Mouse (Mus musculus) frontal cortex, postnatal 10 days (tissue): ENCODE data around the gene Crhbp.
A peak's percentile ranks its signal among the peaks of the same experiment; 100 is the strongest.

Experiments
- DNase-seq, 2 experiments: peaks; one replicate each; pipeline ENCODE4 v3.0.0; 2022; ENCODE audit warnings: low spot score in 2 of 2, mixed read lengths in 1 of 2

The Crhbp gene

DNA sequence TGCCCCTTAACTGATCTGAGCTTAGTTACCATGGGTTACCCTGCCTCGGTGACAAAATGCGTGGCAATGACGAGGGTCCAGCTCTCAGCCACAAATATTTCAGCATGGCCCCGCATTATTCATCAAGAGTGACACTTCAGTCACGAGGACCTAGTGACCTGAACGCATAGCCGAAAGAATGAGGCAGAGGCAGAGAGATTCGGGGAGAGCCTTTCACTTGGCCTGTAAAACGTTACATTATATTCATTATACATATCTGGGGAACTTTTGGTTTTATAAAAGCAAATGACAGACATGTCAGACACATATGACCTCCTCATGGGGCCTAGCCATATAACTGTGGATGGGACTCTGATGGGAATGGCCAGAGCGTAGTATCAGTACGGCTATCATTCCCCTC is at the start of gene Crhbp:
TSS of gene Crhbp (minus strand) at position 101 of the 400 bp plus-strand sequence.
- no peak for DNase-seq

DNA sequence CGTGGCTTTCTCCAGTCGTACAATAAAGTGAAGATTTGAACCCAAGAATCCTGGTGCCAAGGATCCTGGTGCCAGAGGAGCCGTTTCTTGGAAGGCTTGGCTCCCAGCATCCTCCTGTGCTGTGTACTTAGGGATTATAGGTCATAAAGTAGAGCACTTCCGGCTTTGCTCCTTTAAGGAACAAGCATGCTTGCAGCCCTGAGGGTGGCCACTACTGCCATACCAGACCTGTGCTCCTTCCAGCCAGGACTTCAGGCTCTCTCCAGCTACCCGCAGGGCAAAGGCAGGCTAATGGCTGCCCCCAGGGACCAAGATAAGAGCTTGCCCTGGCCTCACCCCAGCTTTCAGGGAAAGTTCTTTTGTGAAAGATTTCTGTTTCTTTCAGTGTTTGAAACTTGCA is 48.6 kb upstream of the Crhbp start:
- no peak for DNase-seq

DNA sequence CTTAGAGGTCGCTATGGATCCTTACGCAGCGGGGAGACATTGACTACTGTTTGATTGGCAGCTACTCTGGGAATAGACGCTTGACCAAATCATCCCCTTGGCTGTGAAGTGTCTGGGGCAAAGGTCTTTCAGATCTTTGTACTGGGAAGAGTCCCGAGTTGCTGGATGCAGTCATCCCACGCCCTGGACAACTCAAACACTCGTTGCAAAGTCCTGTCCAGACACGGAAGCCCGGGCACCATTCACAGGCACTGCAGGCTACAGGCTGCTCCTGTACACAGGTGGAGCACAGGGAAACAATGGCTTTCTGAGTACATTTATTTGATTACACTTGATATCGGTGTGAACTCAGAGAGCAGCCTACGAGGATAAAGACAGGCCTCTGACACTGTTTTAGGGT is 46.6 kb upstream of the Crhbp start:
- DNase-seq = no peak

DNA sequence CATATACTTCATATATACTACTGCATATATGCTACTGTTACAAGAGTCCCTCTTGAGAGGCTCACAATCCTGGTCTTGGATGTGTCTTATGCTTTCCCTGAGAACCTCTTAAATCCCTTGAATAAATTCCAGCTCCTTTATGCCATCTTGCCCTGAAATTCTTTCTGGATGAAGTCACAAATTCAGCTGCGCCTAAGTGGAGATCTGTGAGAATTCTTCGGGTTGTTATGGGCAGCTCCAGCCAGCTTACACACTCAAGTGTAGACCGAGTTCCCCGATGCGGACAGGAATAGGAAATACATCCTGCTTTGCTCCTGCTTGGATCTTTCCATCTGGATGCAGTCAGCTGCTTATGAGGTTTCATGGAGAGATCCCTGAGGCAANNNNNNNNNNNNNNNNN is 39.9 kb upstream of the Crhbp start:
- DNase-seq = no peak

DNA sequence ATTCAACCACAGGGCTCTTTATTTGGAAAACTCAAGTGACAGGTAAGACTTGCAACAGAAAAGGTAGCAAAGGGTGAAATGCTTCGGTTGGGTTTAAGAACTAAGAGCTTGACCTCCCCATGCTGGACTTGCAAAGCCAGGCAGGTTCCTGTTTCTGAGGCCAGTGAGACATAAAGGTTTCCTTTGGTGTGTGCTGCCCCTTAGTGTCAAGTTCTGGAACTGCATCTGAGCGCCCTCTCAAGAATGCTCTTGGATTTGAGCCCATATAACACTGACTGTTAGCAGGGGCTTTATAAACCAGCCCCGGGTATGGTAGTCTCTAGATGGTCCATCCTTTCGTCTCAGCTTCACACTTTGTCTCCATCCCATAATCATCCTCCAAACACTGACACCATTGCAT is 36.7 kb upstream of the Crhbp start:
- DNase-seq = peak; percentile 34 to 71

DNA sequence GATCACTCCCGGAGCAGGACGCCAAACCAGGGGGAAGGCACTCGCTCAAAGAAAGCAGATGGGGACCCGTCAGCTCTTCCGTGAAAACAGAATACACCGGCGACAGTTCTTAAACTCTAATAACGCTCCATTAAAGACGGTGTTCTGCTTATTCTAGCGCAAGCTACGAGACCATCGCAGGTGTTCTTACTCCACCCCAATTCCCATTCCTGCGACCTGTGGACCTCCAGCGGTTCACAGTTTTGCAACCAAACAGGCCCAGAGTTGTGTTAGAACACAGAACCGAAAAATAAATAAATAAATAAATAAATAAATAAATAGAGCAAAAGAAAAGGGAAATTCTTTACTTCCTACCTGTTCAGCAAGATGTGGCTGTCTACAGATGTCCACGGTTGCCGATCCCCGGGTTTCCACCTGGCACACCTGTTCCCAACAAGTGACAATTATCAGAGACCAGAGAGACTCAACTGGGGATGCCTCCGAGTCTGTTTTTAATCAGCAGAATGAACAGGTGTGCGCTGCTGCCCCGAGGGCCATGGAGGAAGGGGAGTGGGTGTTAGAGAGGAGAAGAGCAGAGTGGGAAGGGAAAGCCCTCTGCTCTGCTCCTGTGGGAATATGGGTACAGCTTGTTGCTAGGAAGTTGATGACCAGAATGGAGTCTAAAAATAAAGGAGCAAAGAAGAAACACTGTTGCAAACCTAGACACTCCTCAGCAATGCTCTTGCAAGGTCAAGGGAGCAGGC is 34.1 kb upstream of the Crhbp start, which contains the start of gene S100z:
TSS of gene S100z (minus strand) at position 51 of the 743 bp plus-strand sequence.
- DNase-seq = no peak

DNA sequence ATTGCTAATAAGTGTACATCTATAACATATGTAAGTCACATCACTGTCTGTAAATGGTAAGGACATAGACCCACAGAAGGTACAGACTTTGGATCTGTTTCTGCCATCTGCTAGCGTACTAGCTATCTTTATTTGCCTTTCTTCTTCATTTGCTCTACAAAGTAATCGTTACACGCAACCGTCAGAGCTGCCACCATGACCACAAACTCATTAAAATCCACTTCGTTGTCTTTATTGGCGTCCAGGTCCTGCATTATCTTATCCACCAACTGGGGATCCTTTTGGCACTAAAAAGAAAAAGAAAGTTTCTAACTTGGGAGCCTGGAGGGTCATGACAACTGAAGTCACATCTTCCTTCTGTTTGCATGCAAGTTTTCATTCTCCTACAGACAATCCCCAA is 32.4 kb upstream of the Crhbp start:
- DNase-seq = no peak

DNA sequence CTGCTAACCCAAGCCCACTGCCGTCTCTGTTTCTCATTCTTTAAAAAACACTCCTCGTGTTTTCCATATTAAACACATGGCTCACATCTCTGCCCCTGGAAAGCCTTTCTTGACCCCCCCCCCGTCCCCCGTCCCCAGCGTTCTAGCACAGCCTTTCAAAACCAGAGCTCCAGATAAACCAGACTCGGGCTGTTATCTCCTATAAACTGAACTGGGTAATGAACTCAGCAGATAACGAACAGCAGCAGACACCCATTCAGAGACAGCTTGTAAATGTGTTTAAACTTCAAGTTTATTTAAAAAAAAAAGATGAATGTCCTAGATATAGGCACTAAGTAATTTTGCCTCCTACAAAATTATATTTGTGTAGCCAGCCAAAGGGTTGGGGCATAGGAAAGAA is 30.4 kb upstream of the Crhbp start:
- no peak for DNase-seq

DNA sequence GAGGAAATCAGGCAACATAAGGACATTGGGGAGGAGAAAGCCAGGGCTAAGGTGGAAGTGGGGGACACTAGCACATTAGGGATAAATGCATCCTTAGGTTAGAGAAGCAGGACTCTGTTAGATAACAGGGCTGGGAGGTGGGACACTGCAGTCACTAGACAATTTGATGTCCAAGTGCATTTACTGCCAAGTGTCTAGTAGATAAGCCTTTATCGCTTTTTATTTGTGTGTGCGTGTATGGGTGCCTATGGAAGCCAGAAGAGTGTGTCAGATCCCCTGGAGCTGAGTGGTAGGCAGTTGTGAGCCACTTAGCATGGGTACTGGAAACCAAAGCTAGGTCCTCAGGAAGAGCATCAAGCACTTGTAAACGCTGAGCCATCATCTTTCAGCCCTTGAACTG is 29.6 kb upstream of the Crhbp start:
- no peak for DNase-seq

DNA sequence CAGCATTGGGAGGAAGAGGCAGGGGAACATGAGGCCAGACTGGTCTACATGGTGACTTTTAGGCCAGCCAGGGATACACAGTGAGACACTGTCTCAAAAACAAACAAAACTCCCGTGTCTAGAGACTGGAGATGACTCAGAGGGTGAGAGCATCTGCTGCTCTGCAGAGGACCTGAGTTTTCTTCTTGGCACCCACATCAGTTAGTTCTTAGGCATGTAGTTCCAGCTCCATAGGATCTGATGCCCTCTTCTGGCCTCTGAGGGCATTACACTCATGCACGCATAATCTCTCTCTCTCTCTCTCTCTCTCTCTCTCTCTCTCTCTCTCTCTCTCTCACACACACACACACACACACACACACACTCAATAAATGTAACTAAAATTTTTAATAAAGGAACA is 26.2 kb upstream of the Crhbp start:
- no peak for DNase-seq

DNA sequence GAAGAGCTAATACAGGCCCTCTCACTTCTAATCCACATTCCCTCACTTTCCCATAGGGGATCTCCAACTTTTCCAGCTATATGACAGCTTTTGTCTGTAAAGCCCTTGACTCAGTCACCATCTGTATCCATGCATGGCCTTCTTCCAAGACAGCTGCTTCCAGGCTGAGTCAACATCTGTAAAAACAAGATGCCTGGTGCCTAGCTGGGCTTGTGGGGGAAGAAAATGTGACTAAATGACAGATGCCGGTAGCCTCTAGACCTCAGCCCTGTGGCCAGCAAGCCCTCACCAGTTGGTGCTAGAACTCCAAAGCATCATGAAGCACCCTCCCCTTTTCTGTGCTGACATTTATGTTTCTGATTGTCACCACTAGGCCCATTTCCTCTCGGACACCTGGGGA is 6.8 kb upstream of the Crhbp start:
- no peak for DNase-seq

DNA sequence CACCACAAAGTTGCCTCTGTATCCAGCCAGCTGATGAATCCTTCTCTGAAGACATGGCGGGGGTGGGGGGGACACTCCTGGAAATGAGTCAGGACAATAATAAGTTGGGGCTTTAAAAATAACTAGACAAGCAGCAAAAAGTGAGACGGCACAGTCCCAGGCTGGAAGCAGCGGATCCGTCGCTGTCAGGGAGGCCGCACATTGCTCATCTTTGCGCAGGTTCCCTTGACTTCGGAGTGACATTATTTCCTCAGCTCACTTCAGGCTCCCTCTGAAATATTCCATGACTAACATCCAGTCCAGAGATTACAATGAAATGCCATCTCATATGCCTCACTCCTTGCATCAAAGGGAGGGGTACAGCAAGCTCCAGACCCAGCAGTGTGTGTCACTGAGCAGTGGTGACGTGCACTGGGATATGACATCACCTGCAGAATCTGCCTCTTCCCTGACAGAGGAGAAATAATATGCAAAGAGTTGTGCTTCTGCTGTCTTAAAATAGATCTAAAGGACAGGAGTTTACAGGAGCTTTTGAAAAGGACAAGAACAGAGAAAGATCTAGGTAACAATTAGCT is 6.0 kb upstream of the Crhbp start:
- DNase-seq = no peak

DNA sequence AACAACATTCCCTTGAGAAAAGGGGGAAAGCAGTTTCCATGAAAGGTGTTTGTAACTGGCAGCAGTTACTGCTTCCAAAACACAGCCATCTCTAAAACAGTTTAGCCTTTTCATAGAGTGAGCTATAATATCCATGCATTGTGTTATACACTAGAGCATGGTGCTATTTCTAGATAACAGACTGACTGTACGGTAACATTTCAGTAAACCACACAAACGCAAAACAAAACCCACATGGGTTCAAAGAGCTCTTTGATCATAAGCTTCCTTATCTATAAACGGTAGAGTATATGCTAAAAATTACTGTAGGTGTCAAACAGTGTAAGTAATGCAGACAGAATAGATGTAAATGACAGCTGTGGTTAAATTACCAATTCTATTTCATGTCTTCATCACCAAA is 5.0 kb upstream of the Crhbp start:
- no peak for DNase-seq

DNA sequence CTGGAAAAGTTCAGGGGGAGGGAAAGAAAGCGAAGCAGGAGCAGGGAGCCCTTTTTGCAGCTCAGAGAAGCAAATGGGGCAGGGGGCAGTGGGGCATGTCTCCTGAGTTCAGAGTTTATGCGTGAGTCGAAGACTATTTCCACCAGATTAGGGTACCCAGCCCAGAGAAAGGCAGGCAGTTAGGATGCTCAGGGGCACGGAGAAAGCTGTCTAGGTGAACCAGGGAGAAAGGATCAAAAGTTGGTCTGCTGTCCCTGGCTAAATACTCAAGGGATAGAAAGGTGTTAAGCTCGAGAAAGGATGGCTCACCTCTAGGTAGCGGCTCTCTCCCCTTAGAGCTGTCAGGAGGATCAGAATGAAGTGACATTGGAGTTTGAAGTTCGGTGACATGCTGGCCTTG is 433 bp downstream of the Crhbp start:
- DNase-seq = no peak

DNA sequence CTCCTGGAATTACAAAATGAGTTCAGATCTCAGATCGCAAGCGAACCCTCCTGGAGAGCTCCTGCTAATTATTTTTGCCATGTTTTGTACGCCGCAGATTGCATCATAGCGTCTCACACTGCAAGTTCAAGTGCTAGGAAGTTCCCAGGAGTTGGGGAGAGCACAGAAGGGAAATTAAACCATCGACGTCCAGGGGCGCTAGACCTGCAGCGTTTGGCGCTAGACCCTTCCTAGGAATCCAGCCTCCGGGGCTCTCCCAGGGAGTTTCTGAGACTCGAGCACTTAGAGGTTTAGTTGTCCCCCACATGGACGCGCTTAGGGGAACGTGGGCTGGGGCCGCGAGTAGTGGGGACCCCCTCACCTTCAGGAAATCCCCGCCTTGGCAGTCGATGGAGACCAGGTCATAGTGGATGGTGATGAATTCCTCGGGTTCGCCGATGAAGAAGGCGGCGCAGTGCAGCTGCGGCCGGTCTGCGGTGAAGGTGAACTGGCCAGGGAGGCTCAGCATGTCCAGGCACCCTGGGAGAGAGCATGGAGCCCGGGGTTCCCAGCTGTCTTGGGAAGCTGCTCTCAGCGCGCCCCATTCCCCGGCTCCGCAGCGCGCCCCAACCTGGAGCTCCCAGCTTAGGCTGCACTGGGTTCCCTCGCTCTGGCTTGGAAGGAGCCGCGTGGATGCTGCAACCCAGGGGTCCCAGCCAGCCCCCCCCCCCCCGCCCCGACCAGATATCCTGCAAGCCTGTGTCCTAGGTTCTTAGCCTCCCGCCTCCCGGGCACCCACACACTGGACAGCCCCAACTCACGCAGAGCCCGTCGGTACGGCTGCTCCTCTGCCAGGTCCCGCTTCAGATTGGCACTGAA is 1.1 kb downstream of the Crhbp start:
- peak in 1 of 2 experiments; percentile 16 for DNase-seq

DNA sequence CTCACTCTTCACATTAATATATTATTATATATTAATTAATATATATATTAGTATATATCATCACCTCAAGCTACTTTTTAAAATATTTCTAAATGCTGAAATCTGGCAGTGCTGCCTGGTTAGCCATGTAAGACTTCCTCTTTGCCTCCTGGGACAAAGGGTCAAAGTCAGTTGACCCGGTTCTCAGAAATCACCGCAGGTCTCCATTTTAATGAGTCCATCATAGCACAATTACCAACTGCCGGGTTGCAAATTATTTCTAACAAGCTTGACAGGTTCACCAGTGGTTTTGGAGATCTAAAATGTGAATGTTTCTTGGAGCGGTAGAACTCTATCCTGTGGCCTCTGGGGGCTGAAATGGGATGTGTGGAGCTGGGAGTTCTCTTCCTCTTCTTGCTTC is 1.8 kb downstream of the Crhbp start:
- DNase-seq = no peak

DNA sequence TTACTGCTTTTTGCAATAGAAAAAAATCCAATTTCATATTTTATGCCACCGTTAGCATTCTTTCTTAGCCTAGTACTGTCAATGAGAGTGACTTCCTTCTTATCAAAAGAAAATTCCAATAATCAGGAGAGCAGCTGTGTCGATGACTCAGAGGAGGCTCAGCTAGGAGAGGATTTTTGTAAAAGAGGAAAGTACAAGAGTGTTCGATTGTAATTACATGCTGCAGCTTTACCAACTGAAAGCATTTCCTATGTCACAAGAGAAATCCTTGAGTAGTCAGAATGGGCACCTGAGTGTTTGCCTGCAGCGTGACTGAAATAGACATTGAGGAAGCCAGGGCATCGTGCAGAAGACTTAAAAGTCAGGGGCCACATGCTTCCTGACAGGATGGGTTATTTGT is 5.2 kb downstream of the Crhbp start:
- DNase-seq = no peak

DNA sequence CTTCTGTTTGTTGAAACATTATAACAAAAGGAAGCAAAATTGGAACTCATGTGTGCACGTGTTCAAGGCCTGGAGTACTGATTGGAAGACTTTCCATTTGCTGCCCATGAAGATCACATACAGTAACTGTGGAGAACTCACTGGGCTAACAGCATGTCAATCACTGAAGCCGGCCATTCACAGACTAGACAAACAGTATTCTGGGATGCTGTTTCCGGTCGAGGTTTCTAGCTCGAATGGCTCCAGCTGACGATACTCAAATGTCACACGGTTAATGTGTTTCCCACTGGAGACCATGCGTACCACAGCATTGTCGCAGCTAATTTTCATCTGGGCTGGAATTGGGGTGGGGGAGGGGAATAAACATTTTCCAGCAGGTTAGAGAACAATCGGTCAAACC is 13.0 kb downstream of the Crhbp start:
- DNase-seq = no peak

DNA sequence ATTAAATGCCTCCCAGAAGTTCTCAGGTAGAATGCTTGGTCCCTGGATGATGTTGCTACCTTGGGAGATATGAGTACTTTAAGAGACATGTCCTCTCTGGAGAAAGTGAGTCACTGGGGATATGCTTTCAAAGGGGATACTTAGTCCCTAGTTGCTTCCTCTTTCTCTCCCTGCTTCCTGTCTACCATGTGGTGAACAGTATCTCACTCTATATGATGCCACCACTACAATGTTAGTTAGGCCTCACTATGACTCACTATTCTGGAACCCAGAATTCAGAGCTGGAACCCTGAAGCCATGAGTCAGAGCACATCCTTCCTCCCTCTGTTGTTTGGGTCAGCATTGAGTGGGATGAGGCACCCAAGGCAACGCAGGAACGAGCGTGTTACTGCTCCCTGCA is 17.2 kb downstream of the Crhbp start:
- no peak for DNase-seq

DNA sequence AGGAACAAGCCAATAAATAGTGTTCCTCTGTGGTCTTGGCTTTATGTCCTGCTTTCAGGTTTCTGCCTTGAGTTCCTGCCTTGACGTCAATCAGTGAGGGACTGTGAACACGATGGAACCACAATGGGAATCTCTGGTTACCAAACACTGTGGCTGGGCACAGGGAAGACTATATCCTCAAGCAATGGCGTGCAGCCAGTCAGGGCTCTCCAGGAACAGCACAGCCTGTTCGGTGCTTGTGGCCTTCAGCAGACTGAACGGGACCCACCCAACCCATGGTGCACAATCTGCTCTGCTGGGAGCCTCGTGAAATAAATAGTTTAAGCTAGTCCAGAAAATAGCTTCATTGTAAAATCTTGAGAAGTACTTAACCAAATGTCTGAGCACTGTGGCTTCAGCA is 18.3 kb downstream of the Crhbp start:
- DNase-seq = no peak

DNA sequence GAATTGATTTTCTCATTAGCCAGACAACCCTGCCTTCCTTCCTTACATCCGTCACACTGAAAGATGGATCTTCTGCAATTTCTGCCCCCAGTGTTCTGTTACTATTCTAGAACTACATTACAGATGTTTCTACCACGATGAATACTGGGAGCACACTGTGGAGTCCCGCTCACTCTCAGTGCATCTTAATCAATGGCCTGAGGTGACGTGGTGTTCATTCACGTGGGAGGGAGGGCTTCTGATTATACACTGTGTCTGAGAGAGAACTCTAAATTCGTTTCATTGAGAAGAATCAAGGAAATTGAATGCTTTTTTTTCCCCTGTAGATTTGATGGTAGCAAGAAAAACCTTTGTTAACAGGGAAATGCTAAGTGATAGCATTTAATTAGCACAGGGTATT is 19.2 kb downstream of the Crhbp start:
- no peak for DNase-seq

DNA sequence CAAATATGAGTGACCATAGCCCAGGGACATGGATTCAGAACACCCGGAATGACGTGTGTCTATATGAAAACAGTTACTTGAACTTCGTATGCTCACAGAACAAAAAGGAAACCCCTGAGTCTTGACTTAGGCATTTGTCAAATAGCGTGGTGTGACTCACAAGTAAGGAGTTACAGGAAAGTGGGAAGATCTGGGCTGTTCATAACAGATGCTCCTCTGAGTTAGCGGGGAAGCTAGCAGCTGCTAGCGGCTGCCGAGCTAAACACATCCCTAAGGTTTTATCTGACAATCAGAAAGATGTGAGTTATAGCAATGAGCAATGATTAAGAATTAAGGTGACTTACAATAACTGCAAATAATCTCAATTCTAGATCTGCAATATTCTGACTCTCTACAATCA is 19.8 kb downstream of the Crhbp start:
- no peak for DNase-seq

DNA sequence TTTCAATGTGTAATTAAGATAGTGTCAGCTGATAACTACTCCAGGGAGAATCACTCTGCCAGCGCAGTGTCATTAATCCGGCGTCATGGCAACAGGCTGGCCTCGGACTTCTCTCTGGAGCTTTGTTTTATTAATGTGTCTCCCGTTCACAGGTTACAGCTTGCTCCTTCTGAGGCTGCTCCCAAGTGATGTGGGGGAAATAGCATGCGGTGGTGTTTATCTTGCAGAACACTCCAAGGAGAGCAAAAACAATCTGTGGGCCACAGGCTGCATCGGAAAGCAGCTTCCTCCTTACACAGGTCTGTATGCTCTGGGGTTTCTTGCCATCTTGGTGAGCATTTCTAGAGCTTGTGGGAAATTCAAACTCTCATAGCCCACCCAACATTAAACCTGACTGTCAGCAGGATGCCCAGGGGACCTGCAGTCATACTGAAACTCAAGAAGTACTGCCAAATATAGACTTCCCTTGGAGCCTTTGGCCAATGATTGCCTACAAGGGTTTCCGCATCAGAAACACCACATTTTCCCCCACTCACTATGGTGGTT is 25.4 kb downstream of the Crhbp start:
- DNase-seq = no peak
